Mouse (Mus musculus) midbrain, embryonic 15.5 days (tissue): ENCODE results near the gene Tha1. TPM values are rescaled to one million over a fixed set of nuclear protein-coding genes. Genes with fewer than 3 reads are reported as not detected.
A peak's percentile ranks its signal among the peaks of the same experiment; 100 is the strongest.

Experiments used
- ATAC-seq: fragments of 200-750 bp; cut with Nextera tagmentation; replicated peaks from 2 replicates; pipeline ENCODE4 v1.8.0; 2017; ENCODE audit warnings: moderate TSS enrichment
- H3K27ac ChIP-seq: fragments of 300-500 bp; sonication (generic); 2 replicates; pipeline ENCODE4 v1.5.1; 2015; ENCODE audit warnings: mild to moderate bottlenecking, inconsistent platforms
- H3K27me3 ChIP-seq: fragments of 300-500 bp; sonication (generic); replicated peaks from 2 replicates; pipeline ENCODE4 v1.6.1; 2015; ENCODE audit warnings: inconsistent platforms
- H3K36me3 ChIP-seq: fragments of 300-500 bp; sonication (generic); replicated peaks from 2 replicates; pipeline ENCODE4 v1.6.1; 2015; ENCODE audit warnings: inconsistent platforms
- H3K4me1 ChIP-seq: fragments of 300-500 bp; sonication (generic); 2 replicates; pipeline ENCODE4 v1.6.1; 2015; ENCODE audit warnings: inconsistent platforms
- H3K4me2 ChIP-seq: fragments of 300-500 bp; sonication (generic); 2 replicates; pipeline ENCODE4 v1.6.1; 2015; ENCODE audit warnings: inconsistent platforms, mild to moderate bottlenecking, moderate library complexity
- H3K4me3 ChIP-seq: fragments of 300-500 bp; sonication (generic); 2 replicates; pipeline ENCODE4 v1.5.1; 2015; ENCODE audit warnings: mild to moderate bottlenecking, inconsistent platforms
- H3K9ac ChIP-seq: fragments of 300-500 bp; sonication (generic); 2 replicates; pipeline ENCODE4 v1.6.1; 2015; ENCODE audit warnings: mild to moderate bottlenecking, inconsistent platforms
- H3K9me3 ChIP-seq: fragments of 300-500 bp; sonication (generic); 2 replicates; pipeline ENCODE4 v1.6.1; 2016; ENCODE audit warnings: inconsistent platforms
- WGBS: fragments of 180-500 bp; shearing (Covaris S2); methylation state at CpG from one replicate; pipeline ENCODE4 v1.1.7; 2015; ENCODE audit warnings: mixed read lengths; 5-methylcytosine and 5-hydroxymethylcytosine counted together
- polyA plus RNA-seq: library from polyadenylated mRNA; unstranded; fragments of >200 nt; fragmentation: Nextera tagmentation; extraction: Ambion mirVana; gene quantifications from 2 replicates; pipeline ENCODE4 v1.2.1, GENCODE M21; 2015

The Tha1 gene
- polyA plus RNA-seq, 1 experiment from 2014 or later: 5.6 TPM

DNA sequence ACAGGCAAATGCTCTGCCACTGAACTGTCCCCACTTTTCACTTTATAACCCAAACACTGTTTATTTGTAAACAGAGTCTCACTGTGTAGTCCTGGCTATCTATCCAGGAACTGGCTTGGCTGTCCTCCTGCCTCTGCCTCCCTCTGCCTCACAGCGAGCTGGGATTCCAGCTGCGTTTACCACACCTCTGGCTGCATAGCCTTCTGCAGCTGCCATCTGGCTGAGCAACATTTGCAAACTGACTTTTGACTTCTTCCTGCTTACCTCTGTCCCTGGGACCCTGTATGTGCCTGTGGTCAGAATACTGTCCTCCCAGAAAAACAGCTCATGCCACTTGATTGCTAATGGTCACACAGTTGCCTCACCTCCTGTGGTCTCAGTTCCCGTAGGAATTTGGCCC lies 45.9 kb downstream of the Tha1 start:
- ATAC-seq: no peak
- Histone ChIP-seq H3K27me3 (no peaks in the 10 kb centered on the region), H3K9ac (no peak overlapping the region), H3K4me1 (peaks cover 38% of the 10 kb centered on the region), H3K9me3 (no peaks in the 10 kb centered on the region), H3K4me3 (no peak overlapping the region), H3K36me3 (no peaks in the 10 kb centered on the region), H3K27ac (no peak overlapping the region), H3K4me2 (no peak overlapping the region)
- WGBS: 76% methylated on average over 3 of the region's 3 CpGs

- 70% methylated on average over 8 of the region's 8 CpGs for WGBS
- H3K4me2 ChIP-seq: no peak overlapping the region
- H3K4me3 ChIP-seq: no peak overlapping the region
- no peak for ATAC-seq
- no peaks in the 10 kb centered on the region for H3K36me3 ChIP-seq
- H3K9ac ChIP-seq: no peak overlapping the region
- H3K4me1 ChIP-seq: peaks cover 33% of the 10 kb centered on the region
- no peaks in the 10 kb centered on the region for H3K9me3 ChIP-seq
- no peaks in the 10 kb centered on the region for H3K27me3 ChIP-seq
- H3K27ac ChIP-seq: no peak overlapping the region
These were observed 46.4 kb downstream of the Tha1 start for GRCm38 (mm10) chr11:117826916-117827315.

DNA sequence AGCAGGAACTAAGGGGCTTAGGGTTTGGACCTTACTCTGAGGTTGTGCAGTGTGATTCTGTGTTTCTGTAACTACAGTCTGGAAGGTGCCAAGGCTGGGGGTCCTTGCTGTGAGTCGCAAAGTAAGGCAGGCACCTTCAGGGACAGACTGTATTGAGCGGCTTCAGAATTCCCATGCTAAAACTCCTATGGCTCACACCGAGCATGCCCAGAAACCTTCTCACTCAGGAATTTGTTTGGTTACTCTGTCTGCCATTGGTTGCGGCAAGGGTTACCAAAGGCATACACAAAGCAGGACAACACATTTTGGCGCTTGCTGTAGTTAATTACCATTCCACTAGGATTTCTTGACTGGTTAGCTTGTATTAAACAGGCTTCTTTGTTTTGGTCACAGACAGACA lies 47.1 kb downstream of the Tha1 start:
- peak overlapping the region; percentile 28; the same call in 1 of the 2 replicates for H3K9ac ChIP-seq
- no peaks in the 10 kb centered on the region for H3K36me3 ChIP-seq
- 5% methylated on average over 5 of the region's 5 CpGs for WGBS
- H3K27ac ChIP-seq: peak overlapping the region; percentile 48
- peak overlapping the region; percentile 91 for H3K4me2 ChIP-seq
- ATAC-seq: no peak
- peaks cover 33% of the 10 kb centered on the region for H3K4me1 ChIP-seq
- H3K4me3 ChIP-seq: peak overlapping the region; percentile 36
- no peaks in the 10 kb centered on the region for H3K27me3 ChIP-seq
- no peaks in the 10 kb centered on the region for H3K9me3 ChIP-seq

GRCm38 (mm10) chr11:117825333-117826101 lies 47.8 kb downstream of the Tha1 start, which contains the start of the genes Afmid and Tk1:
Gene Afmid, plus strand, starts transcription at chr11:117825924.
Gene Tk1, minus strand, starts transcription at chr11:117826092.
- Histone ChIP-seq H3K36me3 (no peaks in the 10 kb centered on the region), H3K4me2 (peak within 1 kb of the TSS; percentile 91), H3K27me3 (no peaks in the 10 kb centered on the region), H3K4me3 (peak within 1 kb of the TSS; percentile 36), H3K9ac (peak within 1 kb of the TSS; percentile 28), H3K4me1 (peaks cover 33% of the 10 kb centered on the region), H3K9me3 (no peaks in the 10 kb centered on the region), H3K27ac (peak within 1 kb of the TSS; percentile 48)
- ATAC-seq: peak; percentile 51; the same call in 1 of the 2 replicates
- WGBS: under 1% methylated on average over 34 of the region's 34 CpGs

GRCm38 (mm10) chr11:117824060-117824969 lies 49.0 kb downstream of the Tha1 start:
- Histone ChIP-seq H3K36me3 (no peaks in the 10 kb centered on the region), H3K4me2 (peak overlapping the region; percentile 91), H3K27me3 (no peaks in the 10 kb centered on the region), H3K9me3 (no peaks in the 10 kb centered on the region), H3K4me3 (peak overlapping the region; percentile 36; the same call in 1 of the 2 replicates), H3K27ac (no peak overlapping the region), H3K4me1 (peaks cover 35% of the 10 kb centered on the region), H3K9ac (no peak overlapping the region)
- 18% methylated on average over 23 of the region's 23 CpGs for WGBS
- ATAC-seq: peak; percentile 84

DNA sequence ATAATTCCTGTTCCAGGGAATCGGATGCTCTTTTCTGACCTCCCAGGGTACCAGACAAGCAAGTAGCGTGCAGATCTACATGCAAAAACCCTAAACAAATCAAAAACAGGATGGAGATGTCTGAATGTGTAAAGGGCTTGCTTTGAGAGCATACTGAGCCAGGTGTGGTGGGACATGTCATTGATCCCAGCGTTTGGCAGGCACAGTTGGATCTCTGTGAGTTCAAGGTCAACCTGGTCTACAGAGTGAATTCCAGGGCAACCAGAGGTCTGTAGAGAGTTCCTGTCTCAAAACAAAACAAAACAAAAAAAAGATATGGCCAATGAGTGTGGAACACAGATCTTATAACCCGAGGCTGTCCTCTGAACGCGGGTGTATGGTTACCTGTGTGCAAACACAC lies 49.9 kb downstream of the Tha1 start:
- Histone ChIP-seq H3K4me1 (peaks cover 37% of the 10 kb centered on the region), H3K36me3 (no peaks in the 10 kb centered on the region), H3K4me2 (no peak overlapping the region), H3K9ac (no peak overlapping the region), H3K27me3 (no peaks in the 10 kb centered on the region), H3K9me3 (no peaks in the 10 kb centered on the region), H3K4me3 (no peak overlapping the region), H3K27ac (no peak overlapping the region)
- ATAC-seq: no peak
- 91% methylated on average over 6 of the region's 6 CpGs for WGBS

GRCm38 (mm10) chr11:117822728-117823241 lies 50.5 kb downstream of the Tha1 start:
- H3K4me2 ChIP-seq: no peak overlapping the region
- H3K27ac ChIP-seq: no peak overlapping the region
- H3K9ac ChIP-seq: no peak overlapping the region
- 89% methylated on average over 7 of the region's 7 CpGs for WGBS
- H3K4me3 ChIP-seq: no peak overlapping the region
- H3K36me3 ChIP-seq: no peaks in the 10 kb centered on the region
- ATAC-seq: no peak
- no peaks in the 10 kb centered on the region for H3K27me3 ChIP-seq
- H3K4me1 ChIP-seq: peaks cover 32% of the 10 kb centered on the region
- H3K9me3 ChIP-seq: no peaks in the 10 kb centered on the region

GRCm38 (mm10) chr11:117821868-117822267 lies 51.4 kb downstream of the Tha1 start:
- ATAC-seq: no peak
- 95% methylated on average over 9 of the region's 9 CpGs for WGBS

DNA sequence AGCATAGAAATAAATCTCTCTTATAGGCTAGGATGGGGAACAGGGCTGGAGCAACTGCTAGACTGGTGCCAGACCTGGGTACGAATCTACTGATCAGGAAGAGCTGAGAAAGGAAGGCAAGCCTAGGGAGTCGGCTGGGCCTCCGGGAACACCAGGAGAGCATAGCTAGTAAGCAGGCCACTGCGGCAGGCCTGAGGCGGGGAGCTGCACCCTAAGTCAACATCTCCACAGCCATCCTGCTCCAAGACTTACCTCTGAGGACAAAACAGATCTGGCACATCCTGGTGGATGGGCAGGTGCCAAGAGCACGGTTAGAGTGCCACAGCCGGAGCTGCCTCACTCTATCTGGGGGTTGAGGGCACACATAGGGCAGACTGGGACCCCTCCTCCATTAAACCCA lies 53.1 kb downstream of the Tha1 start:
- Histone ChIP-seq H3K27ac (no peak overlapping the region), H3K4me1 (peaks cover 17% of the 10 kb centered on the region), H3K4me3 (no peak overlapping the region), H3K9me3 (no peaks in the 10 kb centered on the region), H3K36me3 (no peaks in the 10 kb centered on the region), H3K9ac (no peak overlapping the region), H3K4me2 (no peak overlapping the region), H3K27me3 (no peaks in the 10 kb centered on the region)
- no peak for ATAC-seq
- WGBS: 93% methylated on average over 7 of the region's 7 CpGs

More at GRCm38 (mm10) chr11:117821868-117822267, 51.4 kb downstream of the Tha1 start:
- no peaks in the 10 kb centered on the region for H3K27me3 ChIP-seq
- H3K27ac ChIP-seq: no peak overlapping the region
- H3K4me3 ChIP-seq: no peak overlapping the region
- H3K36me3 ChIP-seq: no peaks in the 10 kb centered on the region
- no peaks in the 10 kb centered on the region for H3K9me3 ChIP-seq
- H3K4me2 ChIP-seq: no peak overlapping the region
- H3K9ac ChIP-seq: no peak overlapping the region
- peaks cover 32% of the 10 kb centered on the region for H3K4me1 ChIP-seq

GRCm38 (mm10) chr11:117819095-117819494 lies 54.2 kb downstream of the Tha1 start:
- Histone ChIP-seq H3K4me1 (peaks cover 7% of the 10 kb centered on the region), H3K4me2 (no peak overlapping the region), H3K4me3 (no peak overlapping the region), H3K9ac (peak overlapping the region; percentile 7; the same call in 1 of the 2 replicates), H3K9me3 (no peaks in the 10 kb centered on the region), H3K27me3 (no peaks in the 10 kb centered on the region), H3K36me3 (no peaks in the 10 kb centered on the region), H3K27ac (no peak overlapping the region)
- 54% methylated on average over 8 of the region's 8 CpGs for WGBS
- ATAC-seq: no peak
